Mouse (Mus musculus) C2C12 (cell line): Measurements from ENCODE around the gene Epha7.

Source experiments
- CEBPB ChIP-seq: IDR thresholded peaks from one replicate; pipeline ENCODE4 v1.6.1; 2011; ENCODE audit warnings: low read depth, mild to moderate bottlenecking, control low read depth, moderate library complexity
- CTCF ChIP-seq: IDR thresholded peaks from one replicate; pipeline ENCODE4 v1.5.1; 2011; ENCODE audit not compliant: control insufficient read depth, insufficient read depth, insufficient read length
- FOSL1 ChIP-seq: IDR thresholded peaks from one replicate; pipeline ENCODE4 v1.8.0; 2011; ENCODE audit warnings: mild to moderate bottlenecking, low read length; ENCODE audit not compliant: poor library complexity, insufficient read depth, severe bottlenecking
- MAX ChIP-seq: IDR thresholded peaks from one replicate; pipeline ENCODE4 v1.6.1; 2011; ENCODE audit warnings: mild to moderate bottlenecking, control low read depth
- MYOG ChIP-seq: IDR thresholded peaks from one replicate; pipeline ENCODE4 v1.6.1; 2011; ENCODE audit not compliant: control insufficient read depth, insufficient read length; ENCODE audit errors: extremely low read depth
- USF1 ChIP-seq: IDR thresholded peaks from one replicate; pipeline ENCODE4 v1.6.1; 2011; ENCODE audit warnings: low read depth, mild to moderate bottlenecking, control low read depth, moderate library complexity

GRCm38 (mm10) chr4:28899783-28900182 is 86.9 kb downstream of the Epha7 start:
- no peak for TF ChIP-seq CTCF
- no peak for TF ChIP-seq USF1
- no peak for TF ChIP-seq CEBPB
- no peak for TF ChIP-seq MAX
- no peak for TF ChIP-seq MYOG
- TF ChIP-seq FOSL1, result no peak
